In genomic region chr19:23924791-23925190, GRCm38 (mm10) we compare ENCODE assay signal across 23 mouse cellular contexts.
A peak's percentile ranks its signal among the peaks of the same experiment; 100 is the strongest.
DNase-seq lines count a peak whose midpoint lies in the region; ATAC-seq and TF ChIP-seq lines count a peak whose summit lies in the region.
"Had no signal": no experiment of that assay in that cellular context is flagged by ENCODE, and none has a peak within 500 bp of the region (broad histone marks: within the 10 kb centered on the region; RNA-seq: fewer than 3 reads in every experiment).

No protein-coding gene starts in this region.

- TF ChIP-seq CTCF in hindbrain, postnatal 0 days (IDR thresholded peaks at IDR 0.05; ENCODE audit: low read depth), result no peak
- no peak for TF ChIP-seq CTCF in forebrain, postnatal 0 days (IDR thresholded peaks at IDR 0.05; ENCODE audit: low read depth)

- no peak overlapping the region for H3K4me3 ChIP-seq in hindbrain, postnatal 0 days (ENCODE audit: low read length)
- no peak overlapping the region for H3K4me3 ChIP-seq in hindbrain, embryonic 16.5 days (ENCODE audit: low read length)
- no peak overlapping the region for H3K4me3 ChIP-seq in forebrain, postnatal 0 days (ENCODE audit: low read depth, low read length)
- H3K4me3 ChIP-seq: embryonic facial prominence, embryonic 10.5 days; erythroblast, embryonic 14.5 days; heart, adult 2 months; heart, embryonic 15.5 days; hindbrain, embryonic 15.5 days had no signal

- H3K4me2 ChIP-seq in hindbrain, postnatal 0 days (ENCODE audit: low read depth, low read length), result no peak overlapping the region
- no peak overlapping the region for H3K4me2 ChIP-seq in hindbrain, embryonic 16.5 days (ENCODE audit: low read length)
- H3K4me2 ChIP-seq in forebrain, postnatal 0 days (ENCODE audit: low read depth), result no peak overlapping the region
- H3K4me2 ChIP-seq: heart, embryonic 11.5 days; heart, embryonic 15.5 days; hindbrain, embryonic 15.5 days had no signal

- no peak overlapping the region for H3K9ac ChIP-seq in hindbrain, postnatal 0 days (replicated peaks; ENCODE audit: low read length)
- H3K9ac ChIP-seq in hindbrain, embryonic 16.5 days (ENCODE audit: low read depth, low read length), result no peak overlapping the region
- H3K9ac ChIP-seq in forebrain, postnatal 0 days, result no peak overlapping the region
- H3K9ac ChIP-seq: heart, embryonic 15.5 days; hindbrain, embryonic 15.5 days had no signal

- no peaks in the 10 kb centered on the region for H3K9me3 ChIP-seq in hindbrain, postnatal 0 days (ENCODE audit: low read length)
- H3K9me3 ChIP-seq in hindbrain, embryonic 16.5 days (ENCODE audit: control insufficient read depth, low read length), result no peaks in the 10 kb centered on the region
- no peaks in the 10 kb centered on the region for H3K9me3 ChIP-seq in forebrain, postnatal 0 days (ENCODE audit: low read length)
- H3K9me3 ChIP-seq: embryonic facial prominence, embryonic 10.5 days; G1E; heart, embryonic 15.5 days; hindbrain, embryonic 15.5 days had no signal

- WGBS in hindbrain, postnatal 0 days, result 46% methylated on average over 9 of the region's 9 CpGs
- WGBS in hindbrain, embryonic 16.5 days, result 64% methylated on average over 9 of the region's 9 CpGs
- WGBS in forebrain, postnatal 0 days, result 89% methylated on average over 9 of the region's 9 CpGs

- DNase-seq in cerebellum, adult 11-12 months, result no peak
- DNase-seq in hindbrain, postnatal 0 days (ENCODE audit: low spot score), result no peak
- DNase-seq in brain, adult 2 months (ENCODE audit: low read depth, low spot score), result peak; percentile 57
- peak; percentile 27 to 47 for DNase-seq in cerebellum, postnatal 10 days
- DNase-seq in forebrain, postnatal 0 days, result no peak
- DNase-seq in urinary bladder, adult 2 months (ENCODE audit: low spot score), result no peak
- DNase-seq: adrenal gland, adult 8-10 months; adrenal gland, postnatal 36 days; B cell, adult 2 months; gastrocnemius, postnatal 14 days; heart, adult 2 months; heart, postnatal 14 days; kidney, adult 11 months had no signal

- H3K27me3 ChIP-seq in hindbrain, postnatal 0 days (ENCODE audit: insufficient read depth, low read length), result no peaks in the 10 kb centered on the region
- H3K27me3 ChIP-seq in hindbrain, embryonic 16.5 days (replicated peaks; ENCODE audit: control insufficient read depth, insufficient read depth, low read length), result no peaks in the 10 kb centered on the region
- no peaks in the 10 kb centered on the region for H3K27me3 ChIP-seq in forebrain, postnatal 0 days (ENCODE audit: insufficient read depth, low read length)
- H3K27me3 ChIP-seq: heart, embryonic 15.5 days; hindbrain, embryonic 15.5 days had no signal

- no peak overlapping the region for H3K27ac ChIP-seq in hindbrain, postnatal 0 days
- no peak overlapping the region for H3K27ac ChIP-seq in hindbrain, embryonic 16.5 days (ENCODE audit: low read depth, low read length)
- no peak overlapping the region for H3K27ac ChIP-seq in forebrain, postnatal 0 days (ENCODE audit: low read depth, low read length)
- H3K27ac ChIP-seq: embryonic facial prominence, embryonic 10.5 days; heart, adult 2 months; heart, embryonic 15.5 days; hindbrain, embryonic 15.5 days had no signal

- H3K36me3 ChIP-seq in hindbrain, postnatal 0 days (ENCODE audit: insufficient read depth, low read length), result peaks cover 8% of the 10 kb centered on the region; the same call in 1 of the 2 replicates
- peaks cover 9% of the 10 kb centered on the region for H3K36me3 ChIP-seq in hindbrain, embryonic 16.5 days (ENCODE audit: control insufficient read depth, insufficient read depth, low read length)
- peaks cover 38% of the 10 kb centered on the region for H3K36me3 ChIP-seq in forebrain, postnatal 0 days (ENCODE audit: insufficient read depth)
- H3K36me3 ChIP-seq: embryonic facial prominence, embryonic 10.5 days; G1E; heart, embryonic 15.5 days had no signal

- ATAC-seq in cerebellum, adult (ENCODE audit: insufficient number of reproducible peaks, low FRiP score, low TSS enrichment), result peak; percentile 22; the same call in 1 of the 2 replicates
- peak; percentile 17; the same call in 1 of the 2 replicates for ATAC-seq in hindbrain, postnatal 0 days
- ATAC-seq in hindbrain, embryonic 16.5 days, result no peak
- no peak; the same call in 1 of the 2 replicates for ATAC-seq in forebrain, postnatal 0 days
- ATAC-seq: CD4-positive, CD25-positive, alpha-beta regulatory T cell, adult 4 months; forebrain, embryonic 16.5 days had no signal

- no peaks in the 10 kb centered on the region for H3K4me1 ChIP-seq in hindbrain, postnatal 0 days (ENCODE audit: insufficient read depth, low read length)
- H3K4me1 ChIP-seq in hindbrain, embryonic 16.5 days (ENCODE audit: control insufficient read depth, insufficient read depth, low read depth, low read length), result no peaks in the 10 kb centered on the region
- H3K4me1 ChIP-seq in forebrain, postnatal 0 days (ENCODE audit: insufficient read depth), result 0 out of 2 replicates have a peak, but pooled peaks cover 3% of the 10 kb centered on the region
- H3K4me1 ChIP-seq: heart, embryonic 15.5 days; hindbrain, embryonic 15.5 days had no signal

Comparison
In these comparisons a context has a peak if more than half of its experiments do, and no peak if none do; other contexts are left out.
1. ATAC-seq: peak in cerebellum, adult (single experiment) and hindbrain, postnatal 0 days (single experiment); none in hindbrain, embryonic 16.5 days (single experiment) and forebrain, postnatal 0 days (single experiment).
2. DNase-seq: peak in brain, adult 2 months (single experiment) and cerebellum, postnatal 10 days (2 of 2); none in cerebellum, adult 11-12 months (single experiment), hindbrain, postnatal 0 days (single experiment), forebrain, postnatal 0 days (single experiment) and urinary bladder, adult 2 months (single experiment).